Mouse (Mus musculus) CH12.LX (cell line): ENCODE measurements at regions not wholly inside any gene's neighbourhood (a gene's known extent, or its start where the extent isn't known, plus 50 kb on each side); places are given as distances from the start of the nearest gene placed in this dataset.

ENCODE experiments used
- BHLHE40 ChIP-seq: IDR thresholded peaks from 2 replicates; pipeline ENCODE4 v1.6.1; 2011; ENCODE audit warnings: mild to moderate bottlenecking, low read depth, low read length, improper control_type of control experiment
- CTCF ChIP-seq, 2 experiments: IDR thresholded peaks in 1 of 2; conservative IDR thresholded peaks in 1 of 2; 2 replicates each; pipeline ENCODE4 v1.5.1; 2011 to 2012; ENCODE audit warnings: low read depth in 2 of 2, low read length in 2 of 2, improper control_type of control experiment in 1 of 2, inconsistent platforms in 1 of 2, mild to moderate bottlenecking in 1 of 2, moderate library complexity in 1 of 2
- HCFC1 ChIP-seq: IDR thresholded peaks from 2 replicates; pipeline ENCODE4 v1.6.1; 2012; ENCODE audit warnings: low read depth, mild to moderate bottlenecking, inconsistent platforms, low read length, improper control_type of control experiment
- ZC3H11A ChIP-seq: IDR thresholded peaks from 2 replicates; pipeline ENCODE4 v1.6.1; 2012; ENCODE audit warnings: low read depth, mild to moderate bottlenecking, inconsistent platforms, low read length, improper control_type of control experiment
- ZNF384 ChIP-seq: IDR thresholded peaks from 2 replicates; pipeline ENCODE4 v1.6.1; 2012; ENCODE audit warnings: low read depth, low read length, improper control_type of control experiment, inconsistent platforms

GRCm38 (mm10) chr12:6087627-6088350 lies 712.3 kb upstream of the Klhl29 start:
- TF ChIP-seq CTCF (conservative IDR thresholded peaks at IDR 0.05 in 1 of 2, IDR thresholded peaks at IDR 0.05 in 1 of 2; ENCODE audit: low read depth in 2 of 2, low read length in 2 of 2) (no peak), ZNF384 (no peak), BHLHE40 (no peak), ZC3H11A (no peak), HCFC1 (no peak)
